Mouse (Mus musculus) cerebellum, adult 11 months (tissue): ENCODE results near the gene Mpc1.

Experiments
- DNase-seq: peaks from one replicate; pipeline ENCODE4 v3.0.0; 2022

Mpc1 gene

DNA sequence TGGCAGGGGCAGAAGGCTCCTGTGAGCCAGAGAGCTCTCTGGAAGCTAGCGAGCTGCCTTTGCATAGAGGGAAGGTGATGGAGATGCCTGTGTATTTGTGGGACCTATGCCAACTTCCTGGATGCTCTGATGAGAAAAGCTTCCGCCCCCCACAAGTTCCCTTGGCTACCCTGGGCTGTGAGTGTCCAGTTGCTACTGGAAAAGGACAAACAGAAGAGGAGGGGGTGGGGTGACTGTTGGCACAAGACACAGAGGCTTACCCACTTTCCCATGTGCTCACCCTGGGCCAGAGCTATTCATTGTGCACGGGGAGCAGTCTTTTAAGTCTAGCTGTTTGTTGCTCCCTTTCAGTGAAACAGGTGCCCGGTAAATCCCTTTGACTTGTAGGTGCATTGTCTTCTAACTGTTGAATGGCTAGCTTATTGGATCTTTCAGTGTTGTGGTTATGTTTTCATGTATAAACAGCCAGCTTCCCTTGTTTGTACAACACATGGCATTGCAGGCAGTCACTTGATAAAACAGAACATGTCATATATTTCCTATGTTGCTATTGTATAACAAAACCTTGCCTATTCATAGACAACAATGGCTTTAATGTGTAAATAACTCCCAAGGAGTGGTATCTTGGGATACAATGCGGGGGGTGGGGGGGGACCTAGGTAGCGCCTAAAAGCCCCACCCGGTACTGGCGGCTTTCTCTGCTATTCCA lies 57.1 kb downstream of the Mpc1 start:
- no peak for DNase-seq

DNA sequence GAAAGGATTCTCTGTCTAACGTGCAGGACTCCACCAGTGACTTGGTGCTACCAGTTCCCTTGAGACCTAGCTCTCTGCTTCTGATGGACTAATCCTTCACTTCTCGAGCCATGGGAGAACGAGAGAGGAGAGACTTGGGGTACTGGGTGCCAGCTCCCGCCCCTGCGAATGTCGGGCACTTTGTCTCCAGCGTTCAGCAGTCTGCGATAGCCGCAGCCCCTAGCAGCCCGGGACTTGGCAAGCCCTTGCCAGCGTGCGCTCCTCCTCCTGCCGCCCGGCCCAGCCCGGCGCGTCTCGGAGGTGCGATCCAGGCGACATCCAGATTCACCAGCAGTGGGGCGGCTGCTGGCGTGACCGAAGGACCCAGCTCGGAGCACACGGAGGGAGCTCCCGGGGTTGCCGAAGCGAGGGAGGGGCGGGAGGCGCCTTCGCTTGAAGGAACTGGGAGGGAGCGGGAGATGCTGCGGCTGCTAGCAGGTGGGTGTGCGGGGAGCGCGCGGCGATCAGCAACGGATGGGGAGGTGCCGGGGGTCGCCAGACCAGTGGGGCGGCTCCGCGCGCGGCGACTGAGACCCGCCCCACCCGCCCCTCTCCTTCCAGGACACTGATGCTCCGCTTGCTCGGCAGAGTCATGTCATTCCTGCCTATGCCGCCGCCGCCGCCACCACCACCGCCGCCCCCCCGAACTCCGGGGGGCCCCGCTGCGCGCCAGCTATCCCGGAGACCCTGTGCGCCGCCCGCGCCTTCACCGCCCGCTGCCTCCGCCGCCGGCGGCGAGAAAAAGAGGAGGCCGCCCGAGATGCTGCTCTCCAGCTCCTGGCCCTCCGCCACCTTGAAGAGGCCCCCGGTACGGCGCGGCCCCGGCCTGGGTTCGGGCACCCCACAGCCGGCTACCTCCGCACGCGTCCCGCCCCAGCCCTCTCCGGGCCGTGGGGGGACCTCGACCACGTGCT lies 58.0 kb downstream of the Mpc1 start:
- DNase-seq, result peak; percentile 38

DNA sequence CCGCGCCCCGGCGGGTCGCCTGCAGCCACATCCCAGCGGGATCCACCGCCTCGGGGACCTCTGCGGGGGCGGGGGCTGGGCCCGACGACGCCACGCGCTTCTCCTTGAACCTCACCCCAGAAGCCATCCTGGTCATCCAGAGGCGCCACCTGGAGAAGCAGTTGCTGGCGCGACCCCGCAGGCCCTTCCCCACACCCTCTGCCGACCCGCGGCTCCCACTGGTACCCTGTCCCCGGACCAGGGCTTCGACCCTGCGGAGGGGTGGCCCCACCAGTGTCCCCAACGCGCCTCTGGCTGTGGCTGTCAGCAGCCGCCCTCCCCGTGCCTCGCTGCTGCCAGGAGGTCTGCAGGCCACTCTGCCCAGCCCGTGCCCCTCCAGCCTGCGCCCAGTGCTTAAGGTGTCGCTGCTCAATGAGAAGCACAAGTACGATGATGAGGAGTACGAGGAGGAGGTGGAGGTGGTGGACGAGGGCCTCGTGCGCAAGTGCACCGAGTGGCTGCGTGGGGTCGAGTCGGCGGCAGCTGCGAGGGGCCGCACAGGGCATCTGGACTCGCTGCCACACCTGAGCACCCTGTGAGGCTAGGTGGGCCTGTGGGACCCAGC lies 58.8 kb downstream of the Mpc1 start:
- peak; percentile 20 for DNase-seq

DNA sequence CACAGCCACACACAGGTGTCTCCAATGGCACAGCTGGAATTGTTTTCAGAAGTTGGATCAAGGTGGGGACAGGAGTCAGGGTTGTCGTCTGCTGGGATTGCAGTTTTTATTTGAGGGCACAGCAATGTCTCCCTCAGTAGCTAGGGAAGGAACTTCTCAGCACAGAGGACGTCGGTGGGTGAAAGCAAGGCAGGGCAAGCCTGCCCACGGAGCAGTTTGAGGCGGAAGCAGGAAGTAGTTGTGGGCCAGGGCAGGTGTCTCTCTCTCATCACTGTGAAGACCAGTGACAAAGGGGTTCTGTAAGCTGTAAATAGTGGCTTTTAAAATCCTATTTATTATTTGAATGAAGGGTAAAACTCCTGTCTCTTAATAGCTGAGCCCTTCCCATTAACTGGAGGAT lies 60.0 kb downstream of the Mpc1 start:
- no peak for DNase-seq

DNA sequence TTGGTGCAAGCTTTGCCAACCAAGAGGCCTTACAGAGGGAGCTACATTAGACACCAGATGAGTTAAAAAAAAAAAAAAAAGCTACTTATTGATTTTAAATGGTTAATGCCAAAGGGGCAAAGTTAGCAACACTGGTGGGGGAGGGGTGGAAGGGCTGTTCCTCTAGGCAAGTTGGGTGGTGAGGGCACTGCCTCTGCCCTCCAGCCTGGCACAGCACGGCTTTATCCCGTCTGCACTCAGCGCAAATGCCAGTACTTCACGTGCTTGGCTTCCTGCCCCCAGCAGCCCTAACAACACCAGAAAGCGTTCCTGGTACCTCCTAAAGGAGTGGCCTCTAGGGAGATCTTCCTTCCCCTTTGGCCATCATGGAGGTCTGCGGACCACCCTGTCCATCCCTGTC lies 60.7 kb downstream of the Mpc1 start:
- DNase-seq, result no peak
